Mouse (Mus musculus): ENCODE data around the gene Myo18b.

DNA sequence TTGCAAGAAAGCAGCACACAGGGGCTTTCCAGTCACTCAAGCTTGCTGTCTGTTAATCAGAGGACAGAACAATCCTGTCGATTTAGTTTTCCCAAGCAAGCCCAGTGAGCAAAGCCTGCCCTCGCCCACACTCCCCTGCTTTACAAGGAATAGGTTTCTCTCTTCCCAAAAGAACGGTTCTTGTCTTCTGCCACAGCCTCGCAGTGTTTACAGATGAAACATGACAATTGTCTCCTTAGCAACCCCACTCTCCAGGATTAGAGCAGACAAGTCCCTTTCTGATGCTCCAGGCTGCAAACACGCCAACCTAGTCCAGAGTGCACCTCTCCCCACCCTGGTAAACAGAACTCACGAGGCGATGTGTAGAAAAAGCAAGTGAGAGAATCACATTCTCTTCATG, 230.5 kb downstream of the Myo18b start:
- TF ChIP-seq CTCF (IDR thresholded peaks at IDR 0.05; ENCODE audit: insufficient read depth, low read length) (no peak), POLR2A (IDR thresholded peaks at IDR 0.05; ENCODE audit: borderline replicate concordance, extremely low read depth, low read depth, low read length) (no peak)

All from lung, adult 2 months (tissue).